Mouse (Mus musculus) kidney, embryonic 15.5 days (tissue): ENCODE measurements around the gene Il1r1. TPM values are rescaled to one million over a fixed set of nuclear protein-coding genes. Genes with fewer than 3 reads are reported as not detected.

Source experiments
- ATAC-seq: fragments of 200-750 bp; cut with Nextera tagmentation; replicated peaks from 2 replicates; pipeline ENCODE4 v1.8.0; 2017; ENCODE audit warnings: moderate TSS enrichment; ENCODE audit not compliant: low FRiP score
- H3K27ac ChIP-seq: fragments of 300-500 bp; sonication (generic); 2 replicates; pipeline ENCODE4 v1.5.1; 2015; ENCODE audit warnings: mild to moderate bottlenecking, inconsistent platforms
- H3K27me3 ChIP-seq: fragments of 300-500 bp; sonication (generic); 2 replicates; pipeline ENCODE4 v1.6.1; 2015; ENCODE audit warnings: inconsistent platforms
- H3K36me3 ChIP-seq: fragments of 300-500 bp; sonication (generic); 2 replicates; pipeline ENCODE4 v1.6.1; 2015; ENCODE audit warnings: inconsistent platforms
- H3K4me1 ChIP-seq: fragments of 300-500 bp; sonication (generic); 2 replicates; pipeline ENCODE4 v1.6.1; 2015; ENCODE audit warnings: inconsistent platforms
- H3K4me2 ChIP-seq: fragments of 300-500 bp; sonication (generic); 2 replicates; pipeline ENCODE4 v1.6.1; 2015; ENCODE audit warnings: moderate library complexity, mild to moderate bottlenecking, inconsistent platforms
- H3K4me3 ChIP-seq: fragments of 300-500 bp; sonication (generic); replicated peaks from 2 replicates; pipeline ENCODE4 v1.5.1; 2015; ENCODE audit warnings: mild to moderate bottlenecking, inconsistent platforms
- H3K9ac ChIP-seq: fragments of 300-500 bp; sonication (generic); 2 replicates; pipeline ENCODE4 v1.6.1; 2015; ENCODE audit warnings: mild to moderate bottlenecking, inconsistent platforms
- H3K9me3 ChIP-seq: fragments of 300-500 bp; sonication (generic); replicated peaks from 2 replicates; pipeline ENCODE4 v1.6.1; 2016; ENCODE audit warnings: inconsistent platforms
- WGBS: fragments of 180-500 bp; shearing (Covaris S2); methylation state at CpG from one replicate; pipeline ENCODE4 v1.1.7; 2015; ENCODE audit warnings: mixed read lengths; 5-methylcytosine and 5-hydroxymethylcytosine counted together
- polyA plus RNA-seq: library from polyadenylated mRNA; unstranded; fragments of >200 nt; fragmentation: Nextera tagmentation; extraction: Ambion mirVana; gene quantifications from 2 replicates; pipeline ENCODE4 v1.2.1, GENCODE M21; 2015

Il1r1 gene
- polyA plus RNA-seq, 1 experiment from 2014 or later = 4.6 TPM

- Histone ChIP-seq H3K27me3 (no peaks in the 10 kb centered on the region), H3K4me2 (no peak overlapping the region), H3K9ac (no peak overlapping the region), H3K4me1 (no peaks in the 10 kb centered on the region), H3K27ac (no peak overlapping the region), H3K9me3 (no peaks in the 10 kb centered on the region), H3K36me3 (no peaks in the 10 kb centered on the region), H3K4me3 (no peak overlapping the region)
- ATAC-seq = no peak
- 84% methylated on average over 4 of the region's 4 CpGs for WGBS
Measured at GRCm38 (mm10) chr1:40213337-40214159, 11.3 kb upstream of the Il1r1 start.

DNA sequence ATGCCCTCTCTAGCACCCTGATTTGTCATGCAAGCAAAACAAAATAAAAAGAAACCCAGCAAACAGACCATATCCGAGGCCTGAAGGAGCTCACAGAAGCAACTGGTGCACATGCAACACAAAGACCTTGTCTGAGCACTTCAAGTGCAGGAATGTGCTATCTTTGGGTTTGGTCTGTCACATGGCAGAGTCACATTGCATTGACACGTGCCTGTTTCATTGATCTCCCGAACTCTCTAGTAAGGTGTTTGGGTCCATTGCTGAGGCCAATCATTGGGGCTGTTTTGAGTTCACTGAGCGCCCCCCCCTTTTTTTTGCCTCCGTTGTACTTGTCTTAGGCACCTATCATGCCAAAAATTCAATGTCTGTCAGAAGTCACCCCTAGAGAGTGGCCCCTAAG, 7.4 kb upstream of the Il1r1 start:
- no peaks in the 10 kb centered on the region for H3K36me3 ChIP-seq
- no peaks in the 10 kb centered on the region for H3K9me3 ChIP-seq
- ATAC-seq = no peak
- H3K9ac ChIP-seq = no peak overlapping the region
- 83% methylated on average over 5 of the region's 5 CpGs for WGBS
- H3K4me2 ChIP-seq = no peak overlapping the region
- no peaks in the 10 kb centered on the region for H3K27me3 ChIP-seq
- no peak overlapping the region for H3K27ac ChIP-seq
- H3K4me1 ChIP-seq = peaks cover 6% of the 10 kb centered on the region
- no peak overlapping the region for H3K4me3 ChIP-seq

DNA sequence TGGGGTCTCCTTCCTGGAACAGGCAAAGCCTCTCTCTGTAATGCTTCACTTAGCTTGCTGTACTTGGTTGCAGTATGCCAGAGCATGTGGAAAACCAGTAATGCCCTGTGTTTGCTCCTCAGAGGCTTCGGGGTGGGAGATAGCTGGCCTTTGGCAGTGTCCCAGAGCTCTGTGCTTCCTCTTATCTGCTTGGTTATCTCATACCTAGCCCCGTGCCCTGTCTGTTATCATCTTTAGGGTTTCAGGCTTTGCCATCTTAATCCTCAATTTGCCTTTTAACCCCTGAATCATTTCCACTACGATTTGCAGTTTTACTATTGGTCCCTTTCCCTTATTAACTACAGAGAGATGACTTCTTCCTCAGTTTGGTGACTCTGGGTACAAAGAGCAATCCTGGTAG, 6.3 kb upstream of the Il1r1 start:
- Histone ChIP-seq H3K4me3 (no peak overlapping the region), H3K27me3 (no peaks in the 10 kb centered on the region), H3K9me3 (no peaks in the 10 kb centered on the region), H3K27ac (no peak overlapping the region), H3K36me3 (no peaks in the 10 kb centered on the region), H3K4me2 (no peak overlapping the region), H3K9ac (no peak overlapping the region), H3K4me1 (peaks cover 12% of the 10 kb centered on the region)
- 86% methylated on average over 3 of the region's 3 CpGs for WGBS
- ATAC-seq = no peak

DNA sequence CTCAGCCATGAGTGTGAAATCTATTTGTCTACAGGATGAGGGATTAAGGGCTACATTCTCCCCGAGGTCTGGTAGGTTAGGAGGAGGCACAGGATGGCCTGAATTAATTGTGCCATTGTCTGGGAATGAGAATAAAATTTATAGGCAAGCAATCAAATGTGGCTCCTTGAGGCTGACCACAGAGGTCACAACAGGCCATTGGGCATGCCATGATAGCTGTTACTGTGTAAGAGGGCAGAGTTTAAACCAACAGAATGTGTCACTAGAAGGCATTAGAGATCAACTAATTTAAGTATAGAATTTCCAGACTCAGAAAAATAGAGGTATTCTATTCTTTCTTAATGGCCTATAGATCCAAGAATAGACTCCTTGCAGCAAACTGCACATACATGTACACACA, 4.3 kb upstream of the Il1r1 start:
- 18% methylated on average over 1 of the region's 1 CpGs for WGBS

GRCm38 (mm10) chr1:40221864-40222263, 3.0 kb upstream of the Il1r1 start:
- no peak for ATAC-seq

More for the DNA sequence above, 4.3 kb upstream of the Il1r1 start:
- H3K36me3 ChIP-seq = no peaks in the 10 kb centered on the region
- no peak overlapping the region for H3K27ac ChIP-seq
- H3K27me3 ChIP-seq = no peaks in the 10 kb centered on the region
- ATAC-seq = no peak
- no peak overlapping the region for H3K4me3 ChIP-seq
- no peak overlapping the region for H3K4me2 ChIP-seq
- H3K9me3 ChIP-seq = no peaks in the 10 kb centered on the region
- H3K9ac ChIP-seq = no peak overlapping the region
- H3K4me1 ChIP-seq = peaks cover 26% of the 10 kb centered on the region

DNA sequence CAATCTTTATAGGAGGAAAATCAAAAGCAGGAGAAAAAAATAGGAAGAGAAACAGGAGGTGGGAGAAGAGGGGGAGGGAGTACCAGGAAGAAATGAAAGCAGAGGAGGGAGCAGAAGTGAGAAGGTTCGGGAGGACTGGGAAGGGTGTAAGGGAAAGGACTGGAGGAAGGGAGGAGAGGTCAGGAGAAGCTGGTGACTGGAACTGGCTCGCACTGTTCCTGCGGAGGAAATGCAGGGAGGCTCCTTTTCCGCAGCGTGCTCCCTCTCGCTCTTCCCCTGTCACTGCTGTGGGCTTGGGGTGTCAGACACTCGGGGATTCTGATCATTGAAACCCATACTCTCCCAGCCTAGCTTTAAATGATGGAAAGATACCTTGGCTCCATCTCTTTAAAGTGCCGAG, 2.2 kb upstream of the Il1r1 start:
- Histone ChIP-seq H3K4me1 (peaks cover 28% of the 10 kb centered on the region), H3K27me3 (no peaks in the 10 kb centered on the region), H3K27ac (peak overlapping the region; percentile 30; the same call in 1 of the 2 replicates), H3K4me2 (no peak overlapping the region), H3K9me3 (no peaks in the 10 kb centered on the region), H3K36me3 (no peaks in the 10 kb centered on the region), H3K9ac (no peak overlapping the region), H3K4me3 (no peak overlapping the region)
- peak; percentile 59; the same call in 1 of the 2 replicates for ATAC-seq
- WGBS = 59% methylated on average over 8 of the region's 8 CpGs

More at GRCm38 (mm10) chr1:40221864-40222263, 3.0 kb upstream of the Il1r1 start:
- H3K27me3 ChIP-seq = no peaks in the 10 kb centered on the region
- no peak overlapping the region for H3K9ac ChIP-seq
- 33% methylated on average over 4 of the region's 4 CpGs for WGBS
- H3K27ac ChIP-seq = peak overlapping the region; percentile 22; the same call in 1 of the 2 replicates
- peaks cover 28% of the 10 kb centered on the region for H3K4me1 ChIP-seq
- no peak overlapping the region for H3K4me3 ChIP-seq
- H3K9me3 ChIP-seq = no peaks in the 10 kb centered on the region
- no peak overlapping the region for H3K4me2 ChIP-seq
- H3K36me3 ChIP-seq = no peaks in the 10 kb centered on the region

DNA sequence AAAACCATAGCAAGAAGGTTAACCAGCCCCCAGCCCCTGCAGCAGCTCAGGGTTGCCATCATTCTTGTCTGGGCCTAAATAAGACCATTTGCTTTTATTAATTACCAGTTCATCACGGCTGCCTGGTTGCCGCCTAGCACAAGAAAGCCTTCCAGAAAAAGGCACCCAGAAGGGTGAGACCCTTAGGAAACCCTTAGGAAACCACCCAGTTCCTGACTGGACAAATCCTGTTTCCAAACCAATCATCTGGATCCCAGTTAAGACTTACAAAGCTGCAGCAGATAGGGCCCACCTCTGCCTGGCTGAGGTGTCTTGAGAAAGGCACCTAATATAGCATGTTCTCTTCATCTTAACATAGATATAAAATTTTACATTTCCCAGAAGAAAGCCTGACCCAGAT, 1.3 kb upstream of the Il1r1 start:
- H3K9me3 ChIP-seq = no peaks in the 10 kb centered on the region
- peaks cover 28% of the 10 kb centered on the region for H3K4me1 ChIP-seq
- H3K4me3 ChIP-seq = no peak overlapping the region
- no peak overlapping the region for H3K27ac ChIP-seq
- no peak overlapping the region for H3K9ac ChIP-seq
- WGBS = 91% methylated on average over 2 of the region's 2 CpGs
- no peaks in the 10 kb centered on the region for H3K27me3 ChIP-seq
- ATAC-seq = no peak
- H3K36me3 ChIP-seq = no peaks in the 10 kb centered on the region
- H3K4me2 ChIP-seq = no peak overlapping the region

- 58% methylated on average over 2 of the region's 2 CpGs for WGBS
- H3K27ac ChIP-seq = peak overlapping the region; percentile 37; the same call in 1 of the 2 replicates
- no peak for ATAC-seq
- peak overlapping the region; percentile 37; the same call in 1 of the 2 replicates for H3K4me2 ChIP-seq
- H3K27me3 ChIP-seq = no peaks in the 10 kb centered on the region
- no peaks in the 10 kb centered on the region for H3K36me3 ChIP-seq
- no peaks in the 10 kb centered on the region for H3K9me3 ChIP-seq
- peaks cover 28% of the 10 kb centered on the region for H3K4me1 ChIP-seq
- no peak overlapping the region for H3K9ac ChIP-seq
- H3K4me3 ChIP-seq = no peak overlapping the region
Measured at GRCm38 (mm10) chr1:40225580-40225979, 700 bp downstream of the Il1r1 start.

GRCm38 (mm10) chr1:40229033-40229432, 4.2 kb downstream of the Il1r1 start:
- Histone ChIP-seq H3K4me3 (no peak overlapping the region), H3K9ac (no peak overlapping the region), H3K9me3 (no peaks in the 10 kb centered on the region), H3K4me1 (peaks cover 30% of the 10 kb centered on the region), H3K27ac (no peak overlapping the region), H3K27me3 (no peaks in the 10 kb centered on the region), H3K36me3 (no peaks in the 10 kb centered on the region), H3K4me2 (no peak overlapping the region)
- WGBS = 85% methylated on average over 3 of the region's 3 CpGs
- no peak for ATAC-seq

- H3K27ac ChIP-seq = no peak overlapping the region
- peaks cover 26% of the 10 kb centered on the region for H3K4me1 ChIP-seq
- WGBS = 91% methylated on average over 3 of the region's 3 CpGs
- H3K4me3 ChIP-seq = no peak overlapping the region
- H3K4me2 ChIP-seq = no peak overlapping the region
- H3K36me3 ChIP-seq = no peaks in the 10 kb centered on the region
- no peaks in the 10 kb centered on the region for H3K9me3 ChIP-seq
- no peak overlapping the region for H3K9ac ChIP-seq
- no peaks in the 10 kb centered on the region for H3K27me3 ChIP-seq
- no peak for ATAC-seq
Measured at GRCm38 (mm10) chr1:40229771-40230280, 4.9 kb downstream of the Il1r1 start.

- no peaks in the 10 kb centered on the region for H3K27me3 ChIP-seq
- peaks cover 24% of the 10 kb centered on the region for H3K4me1 ChIP-seq
- no peak; the same call in 1 of the 2 replicates for ATAC-seq
- H3K36me3 ChIP-seq = no peaks in the 10 kb centered on the region
- H3K9ac ChIP-seq = no peak overlapping the region
- no peak overlapping the region for H3K4me2 ChIP-seq
- 65% methylated on average over 7 of the region's 7 CpGs for WGBS
- no peaks in the 10 kb centered on the region for H3K9me3 ChIP-seq
- no peak overlapping the region for H3K27ac ChIP-seq
- H3K4me3 ChIP-seq = no peak overlapping the region
Measured at GRCm38 (mm10) chr1:40230336-40230735, 5.5 kb downstream of the Il1r1 start.

DNA sequence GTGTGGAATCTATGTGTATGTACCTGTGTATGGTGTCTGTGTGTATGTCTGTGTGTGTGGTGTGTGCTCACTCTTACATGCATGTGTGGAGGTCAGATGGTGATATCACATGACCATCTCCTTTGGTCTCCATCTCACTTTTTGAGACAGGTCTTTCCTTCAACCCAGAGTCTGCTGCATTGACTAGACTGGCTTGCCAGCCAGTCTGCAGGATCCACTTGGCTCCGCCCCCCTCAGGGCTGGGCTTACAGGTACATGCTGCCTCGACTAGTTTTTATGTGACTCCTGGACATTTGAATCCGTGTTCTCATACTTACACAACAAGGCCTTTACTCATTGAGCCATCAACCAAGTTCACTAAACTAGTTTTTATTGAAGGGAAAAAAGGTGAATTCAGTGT, 6.2 kb downstream of the Il1r1 start:
- Histone ChIP-seq H3K27me3 (no peaks in the 10 kb centered on the region), H3K4me1 (peaks cover 27% of the 10 kb centered on the region), H3K4me2 (no peak overlapping the region), H3K4me3 (no peak overlapping the region), H3K9ac (no peak overlapping the region), H3K9me3 (no peaks in the 10 kb centered on the region), H3K27ac (no peak overlapping the region), H3K36me3 (no peaks in the 10 kb centered on the region)
- WGBS = 91% methylated on average over 3 of the region's 3 CpGs
- ATAC-seq = no peak
